Mouse (Mus musculus) embryonic fibroblast, embryonic 13.5 days (primary cell): ENCODE results near the gene Chaf1a.

Source experiments
- CTCF ChIP-seq: IDR thresholded peaks from 2 replicates; pipeline ENCODE4 v1.5.1; 2011; ENCODE audit warnings: mild to moderate bottlenecking, control low read depth, low read length, moderate library complexity, borderline replicate concordance; ENCODE audit not compliant: insufficient read depth
- POLR2A ChIP-seq: IDR thresholded peaks from 2 replicates; pipeline ENCODE4 v1.6.1; 2011; ENCODE audit warnings: low read depth, mild to moderate bottlenecking, control low read depth, low read length, moderate library complexity

DNA sequence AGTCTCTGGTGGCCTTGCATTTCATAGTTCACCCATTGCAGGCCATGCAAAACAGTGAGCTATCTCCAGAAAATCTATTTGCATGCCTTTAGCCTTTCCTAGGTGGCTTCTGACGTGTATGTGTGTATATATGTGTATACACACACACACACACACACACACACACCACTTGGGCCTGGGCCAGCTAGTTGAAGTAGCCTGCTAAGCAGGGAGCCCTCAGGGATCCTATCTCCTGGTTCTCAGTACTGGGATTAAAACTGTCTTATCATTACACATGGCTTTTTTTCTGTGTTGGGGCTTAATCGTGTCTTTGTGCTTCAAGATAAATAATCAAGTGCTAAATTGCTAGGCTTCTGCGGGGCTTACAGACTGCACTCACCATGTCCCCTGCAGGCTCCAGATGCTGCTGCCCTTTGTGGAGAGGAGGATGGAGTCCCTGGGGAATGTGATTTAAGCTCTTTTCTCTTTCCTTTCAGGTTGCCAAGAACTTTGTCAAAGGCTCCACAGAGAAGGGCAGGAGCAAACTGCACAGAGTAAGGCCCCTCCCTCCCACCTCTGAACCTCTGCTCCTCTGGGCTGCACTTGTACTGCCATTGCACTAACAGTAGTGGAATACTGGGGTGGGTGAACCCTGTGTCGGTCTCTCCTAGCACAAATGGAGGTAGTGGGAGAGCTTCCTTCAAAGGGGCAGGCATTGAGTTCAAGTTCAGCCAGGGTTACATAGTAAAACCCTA lies 15.9 kb downstream of the Chaf1a start:
- TF ChIP-seq POLR2A (no peak), CTCF (no peak)
